Mouse (Mus musculus): ENCODE measurements around the gene Srrm4. TPM values are rescaled to one million over a fixed set of nuclear protein-coding genes. Genes with fewer than 3 reads are reported as not detected.

The Srrm4 gene
- polyA plus RNA-seq, 1 experiment: 0.06 TPM

- TF ChIP-seq POLR2A (IDR thresholded peaks at IDR 0.05; ENCODE audit: low read depth, low read length) (no peak), CTCF (IDR thresholded peaks at IDR 0.05; ENCODE audit: extremely low read depth, insufficient read length, insufficient replicate concordance, low read depth, low read length) (no peak)
- H3K4me3 ChIP-seq (ENCODE audit: low read depth, low read length): no peak overlapping the region
- no peaks in the 10 kb centered on the region for H3K36me3 ChIP-seq (ENCODE audit: control insufficient read depth, insufficient read depth, low read length)
- H3K27ac ChIP-seq (ENCODE audit: insufficient read depth, low read depth, low read length): no peak overlapping the region
- 80% methylated on average over 18 of the region's 18 CpGs for WGBS
- H3K27me3 ChIP-seq (ENCODE audit: control insufficient read depth, insufficient read depth, low read length): no peaks in the 10 kb centered on the region
- H3K4me1 ChIP-seq (ENCODE audit: control insufficient read depth, insufficient read depth, insufficient read length, low read length): no peaks in the 10 kb centered on the region
Measured at GRCm38 (mm10) chr5:116478607-116479371, 112.8 kb downstream of the Srrm4 start.

- 11% methylated on average over 15 of the region's 15 CpGs for WGBS
- Histone ChIP-seq H3K27me3 (ENCODE audit: control insufficient read depth, insufficient read depth, low read length) (no peaks in the 10 kb centered on the region), H3K4me1 (ENCODE audit: control insufficient read depth, insufficient read depth, insufficient read length, low read length) (no peaks in the 10 kb centered on the region), H3K27ac (ENCODE audit: insufficient read depth, low read depth, low read length) (no peak overlapping the region), H3K36me3 (ENCODE audit: control insufficient read depth, insufficient read depth, low read length) (no peaks in the 10 kb centered on the region), H3K4me3 (ENCODE audit: low read depth, low read length) (no peak overlapping the region)
- no peak for TF ChIP-seq POLR2A (IDR thresholded peaks at IDR 0.05; ENCODE audit: low read depth, low read length)
- TF ChIP-seq CTCF (IDR thresholded peaks at IDR 0.05; ENCODE audit: extremely low read depth, insufficient read length, insufficient replicate concordance, low read depth, low read length): peak; percentile 88; the same call in 1 of the 2 replicates
Measured at GRCm38 (mm10) chr5:116476006-116476405, 115.6 kb downstream of the Srrm4 start.

- no peak overlapping the region for H3K4me3 ChIP-seq (ENCODE audit: low read depth, low read length)
- 72% methylated on average over 11 of the region's 11 CpGs for WGBS
Measured at GRCm38 (mm10) chr5:116461354-116462042, 130.1 kb downstream of the Srrm4 start.

GRCm38 (mm10) chr5:116459970-116460369 is 131.6 kb downstream of the Srrm4 start:
- Histone ChIP-seq H3K27ac (ENCODE audit: insufficient read depth, low read depth, low read length) (no peak overlapping the region), H3K27me3 (ENCODE audit: control insufficient read depth, insufficient read depth, low read length) (no peaks in the 10 kb centered on the region; the same call in 1 of the 2 replicates), H3K4me1 (ENCODE audit: control insufficient read depth, insufficient read depth, insufficient read length, low read length) (no peaks in the 10 kb centered on the region), H3K4me3 (ENCODE audit: low read depth, low read length) (no peak overlapping the region), H3K36me3 (ENCODE audit: control insufficient read depth, insufficient read depth, low read length) (no peaks in the 10 kb centered on the region)
- WGBS: 82% methylated on average over 2 of the region's 2 CpGs
- TF ChIP-seq CTCF (IDR thresholded peaks at IDR 0.05; ENCODE audit: extremely low read depth, insufficient read length, insufficient replicate concordance, low read depth, low read length) (no peak), POLR2A (IDR thresholded peaks at IDR 0.05; ENCODE audit: low read depth, low read length) (no peak)

More at GRCm38 (mm10) chr5:116461354-116462042, 130.1 kb downstream of the Srrm4 start:
- H3K4me1 ChIP-seq (ENCODE audit: control insufficient read depth, insufficient read depth, insufficient read length, low read length): no peaks in the 10 kb centered on the region
- H3K36me3 ChIP-seq (ENCODE audit: control insufficient read depth, insufficient read depth, low read length): no peaks in the 10 kb centered on the region
- H3K27ac ChIP-seq (ENCODE audit: insufficient read depth, low read depth, low read length): no peak overlapping the region
- TF ChIP-seq POLR2A (IDR thresholded peaks at IDR 0.05; ENCODE audit: low read depth, low read length) (no peak), CTCF (IDR thresholded peaks at IDR 0.05; ENCODE audit: extremely low read depth, insufficient read length, insufficient replicate concordance, low read depth, low read length) (peak; percentile 28; the same call in 1 of the 2 replicates)
- H3K27me3 ChIP-seq (ENCODE audit: control insufficient read depth, insufficient read depth, low read length): no peaks in the 10 kb centered on the region; the same call in 1 of the 2 replicates

GRCm38 (mm10) chr5:116457791-116458190 is 133.8 kb downstream of the Srrm4 start:
- TF ChIP-seq CTCF (IDR thresholded peaks at IDR 0.05; ENCODE audit: extremely low read depth, insufficient read length, insufficient replicate concordance, low read depth, low read length) (no peak), POLR2A (IDR thresholded peaks at IDR 0.05; ENCODE audit: low read depth, low read length) (no peak)
- WGBS: 82% methylated on average over 7 of the region's 7 CpGs
- Histone ChIP-seq H3K27ac (ENCODE audit: insufficient read depth, low read depth, low read length) (no peak overlapping the region), H3K4me3 (ENCODE audit: low read depth, low read length) (no peak overlapping the region), H3K36me3 (ENCODE audit: control insufficient read depth, insufficient read depth, low read length) (no peaks in the 10 kb centered on the region), H3K4me1 (ENCODE audit: control insufficient read depth, insufficient read depth, insufficient read length, low read length) (no peaks in the 10 kb centered on the region), H3K27me3 (ENCODE audit: control insufficient read depth, insufficient read depth, low read length) (no peaks in the 10 kb centered on the region; the same call in 1 of the 2 replicates)

GRCm38 (mm10) chr5:116456796-116457515 is 134.7 kb downstream of the Srrm4 start:
- H3K27ac ChIP-seq (ENCODE audit: insufficient read depth, low read depth, low read length): no peak overlapping the region
- H3K36me3 ChIP-seq (ENCODE audit: control insufficient read depth, insufficient read depth, low read length): no peaks in the 10 kb centered on the region
- TF ChIP-seq POLR2A (IDR thresholded peaks at IDR 0.05; ENCODE audit: low read depth, low read length): no peak
- TF ChIP-seq CTCF (IDR thresholded peaks at IDR 0.05; ENCODE audit: extremely low read depth, insufficient read length, insufficient replicate concordance, low read depth, low read length): no peak
- H3K27me3 ChIP-seq (ENCODE audit: control insufficient read depth, insufficient read depth, low read length): no peaks in the 10 kb centered on the region; the same call in 1 of the 2 replicates
- no peaks in the 10 kb centered on the region for H3K4me1 ChIP-seq (ENCODE audit: control insufficient read depth, insufficient read depth, insufficient read length, low read length)
- WGBS: 28% methylated on average over 10 of the region's 10 CpGs
- H3K4me3 ChIP-seq (ENCODE audit: low read depth, low read length): no peak overlapping the region

Data from small intestine, adult 2 months (tissue).